Mouse (Mus musculus) ES-Bruce4 (cell line): ENCODE measurements at regions not wholly inside any gene's neighbourhood (a gene's known extent, or its start where the extent isn't known, plus 50 kb on each side); places are given as distances from the start of the nearest gene placed in this dataset.

Experiments used
- CTCF ChIP-seq: IDR thresholded peaks from one replicate; pipeline ENCODE4 v1.8.1; 2011; ENCODE audit warnings: low read depth, low read length
- EP300 ChIP-seq: IDR thresholded peaks from 2 replicates; pipeline ENCODE4 v1.6.1; 2011; ENCODE audit warnings: low read depth, low read length; ENCODE audit not compliant: insufficient read depth
- POLR2A ChIP-seq: IDR thresholded peaks from one replicate; pipeline ENCODE4 v1.8.1; 2011; ENCODE audit warnings: low read length; ENCODE audit not compliant: insufficient read depth

- TF ChIP-seq CTCF (peak; percentile 45), POLR2A (no peak), EP300 (no peak)
Observed at GRCm38 (mm10) chr1:24901278-24901677, 222.8 kb downstream of the Lmbrd1 start.
